Mouse (Mus musculus): ENCODE measurements at regions not wholly inside any gene's neighbourhood (a gene's known extent, or its start where the extent isn't known, plus 50 kb on each side); places are given as distances from the start of the nearest gene placed in this dataset.

- H3K27me3 ChIP-seq (ENCODE audit: control insufficient read depth, insufficient read depth, low read length), result no peaks in the 10 kb centered on the region
- WGBS, result 71% methylated on average over 4 of the region's 4 CpGs
- no peaks in the 10 kb centered on the region for H3K9me3 ChIP-seq (replicated peaks; ENCODE audit: control insufficient read depth, low read length)
- DNase-seq (ENCODE audit: low spot score) (no peak), ATAC-seq (replicated peaks; ENCODE audit: insufficient number of reproducible peaks, low FRiP score, low TSS enrichment, low read depth) (no peak)
- H3K9ac ChIP-seq (replicated peaks; ENCODE audit: low read length), result no peak overlapping the region
- H3K36me3 ChIP-seq (replicated peaks; ENCODE audit: control insufficient read depth, insufficient read depth, low read depth, low read length), result no peaks in the 10 kb centered on the region
- H3K4me2 ChIP-seq (ENCODE audit: low read depth, low read length), result no peak overlapping the region
- H3K4me1 ChIP-seq (ENCODE audit: control insufficient read depth, insufficient read depth, low read length), result no peaks in the 10 kb centered on the region
- no peak overlapping the region for H3K4me3 ChIP-seq (ENCODE audit: low read depth, low read length)
- no peak overlapping the region for H3K27ac ChIP-seq (replicated peaks; ENCODE audit: low read depth, low read length)
These were observed 219.4 kb upstream of the Mdfic start for GRCm38 (mm10) chr6:15501063-15501462.

GRCm38 (mm10) chr6:15509314-15509713 is 211.1 kb upstream of the Mdfic start:
- Histone ChIP-seq H3K36me3 (replicated peaks; ENCODE audit: control insufficient read depth, insufficient read depth, low read depth, low read length) (no peaks in the 10 kb centered on the region), H3K9ac (replicated peaks; ENCODE audit: low read length) (no peak overlapping the region)

GRCm38 (mm10) chr6:15537279-15537678 is 183.2 kb upstream of the Mdfic start:
- Histone ChIP-seq H3K9ac (replicated peaks; ENCODE audit: low read length) (no peak overlapping the region), H3K4me3 (ENCODE audit: low read depth, low read length) (no peak overlapping the region), H3K27me3 (ENCODE audit: control insufficient read depth, insufficient read depth, low read length) (no peaks in the 10 kb centered on the region), H3K4me1 (ENCODE audit: control insufficient read depth, insufficient read depth, low read length) (no peaks in the 10 kb centered on the region), H3K4me2 (ENCODE audit: low read depth, low read length) (no peak overlapping the region), H3K36me3 (replicated peaks; ENCODE audit: control insufficient read depth, insufficient read depth, low read depth, low read length) (no peaks in the 10 kb centered on the region), H3K9me3 (replicated peaks; ENCODE audit: control insufficient read depth, low read length) (no peaks in the 10 kb centered on the region), H3K27ac (replicated peaks; ENCODE audit: low read depth, low read length) (no peak overlapping the region)
- DNase-seq (ENCODE audit: low spot score) (no peak), ATAC-seq (replicated peaks; ENCODE audit: insufficient number of reproducible peaks, low FRiP score, low TSS enrichment, low read depth) (no peak)
- WGBS, result 72% methylated on average over 2 of the region's 2 CpGs

More at GRCm38 (mm10) chr6:15509314-15509713, 211.1 kb upstream of the Mdfic start:
- Histone ChIP-seq H3K4me3 (ENCODE audit: low read depth, low read length) (no peak overlapping the region), H3K27ac (replicated peaks; ENCODE audit: low read depth, low read length) (no peak overlapping the region), H3K27me3 (ENCODE audit: control insufficient read depth, insufficient read depth, low read length) (no peaks in the 10 kb centered on the region), H3K4me2 (ENCODE audit: low read depth, low read length) (no peak overlapping the region), H3K9me3 (replicated peaks; ENCODE audit: control insufficient read depth, low read length) (no peaks in the 10 kb centered on the region), H3K4me1 (ENCODE audit: control insufficient read depth, insufficient read depth, low read length) (no peaks in the 10 kb centered on the region)
- no peak for ATAC-seq (replicated peaks; ENCODE audit: insufficient number of reproducible peaks, low FRiP score, low TSS enrichment, low read depth)
- DNase-seq (ENCODE audit: low spot score), result no peak
- WGBS, result 65% methylated on average over 2 of the region's 2 CpGs

DNA sequence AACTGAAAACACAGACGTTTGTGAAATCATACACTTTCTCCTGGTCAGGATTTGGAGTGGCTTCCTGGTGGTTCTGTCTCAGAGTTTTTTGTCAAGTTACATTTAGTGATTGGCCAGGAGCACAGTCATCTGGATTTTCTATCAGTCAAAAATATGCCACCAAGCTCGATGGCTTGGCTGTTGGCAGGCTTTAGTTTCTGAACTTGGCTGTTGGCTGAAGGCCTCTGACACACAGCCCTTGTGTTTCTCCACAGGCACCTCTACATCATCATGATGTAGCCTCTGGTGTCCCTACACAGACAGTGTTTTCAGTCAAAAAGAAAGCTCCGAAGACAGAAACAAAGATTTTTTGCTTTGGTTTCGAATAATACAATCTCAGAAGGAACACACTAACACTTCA is 178.5 kb upstream of the Mdfic start:
- H3K4me3 ChIP-seq (ENCODE audit: low read depth, low read length), result no peak overlapping the region
- no peaks in the 10 kb centered on the region for H3K4me1 ChIP-seq (ENCODE audit: control insufficient read depth, insufficient read depth, low read length)
- H3K27ac ChIP-seq (replicated peaks; ENCODE audit: low read depth, low read length), result no peak overlapping the region
- no peaks in the 10 kb centered on the region for H3K36me3 ChIP-seq (replicated peaks; ENCODE audit: control insufficient read depth, insufficient read depth, low read depth, low read length)
- H3K4me2 ChIP-seq (ENCODE audit: low read depth, low read length), result no peak overlapping the region
- no peaks in the 10 kb centered on the region for H3K27me3 ChIP-seq (ENCODE audit: control insufficient read depth, insufficient read depth, low read length)
- H3K9ac ChIP-seq (replicated peaks; ENCODE audit: low read length), result no peak overlapping the region
- ATAC-seq (replicated peaks; ENCODE audit: insufficient number of reproducible peaks, low FRiP score, low TSS enrichment, low read depth) (no peak), DNase-seq (ENCODE audit: low spot score) (no peak)
- 79% methylated on average over 4 of the region's 4 CpGs for WGBS
- H3K9me3 ChIP-seq (replicated peaks; ENCODE audit: control insufficient read depth, low read length), result no peaks in the 10 kb centered on the region

DNA sequence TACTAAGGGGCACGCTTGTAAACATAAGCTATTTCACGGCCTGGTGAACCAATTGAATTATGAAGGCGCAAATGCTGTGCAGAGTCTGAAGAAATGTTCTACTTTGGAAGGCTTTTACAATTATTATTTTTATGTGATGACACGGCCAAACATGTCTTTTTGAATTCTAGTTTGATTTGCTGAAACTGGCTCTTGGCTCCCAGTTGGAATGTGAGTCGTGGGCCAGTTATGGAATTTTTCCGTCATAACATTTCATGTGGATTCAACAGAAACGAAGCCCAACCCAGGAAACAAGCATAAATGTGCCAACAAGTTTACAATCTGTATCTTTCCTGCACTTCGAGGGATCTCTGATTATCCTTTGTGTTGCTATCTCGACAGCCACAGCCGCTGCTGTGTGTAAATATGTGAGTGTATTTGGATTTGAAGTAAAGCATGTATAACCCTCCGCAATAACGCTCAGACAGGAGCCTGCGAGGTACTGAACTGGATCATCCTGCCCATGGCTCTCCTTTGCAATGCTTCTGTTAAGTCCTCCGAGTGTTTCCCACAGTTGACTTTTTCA is 176.9 kb upstream of the Mdfic start:
- WGBS, result 93% methylated on average over 14 of the region's 14 CpGs
- no peaks in the 10 kb centered on the region for H3K4me1 ChIP-seq (ENCODE audit: control insufficient read depth, insufficient read depth, low read length)
- ATAC-seq (replicated peaks; ENCODE audit: insufficient number of reproducible peaks, low FRiP score, low TSS enrichment, low read depth) (no peak), DNase-seq (ENCODE audit: low spot score) (no peak)
- no peaks in the 10 kb centered on the region for H3K27me3 ChIP-seq (ENCODE audit: control insufficient read depth, insufficient read depth, low read length)
- no peak overlapping the region for H3K4me3 ChIP-seq (ENCODE audit: low read depth, low read length)
- H3K4me2 ChIP-seq (ENCODE audit: low read depth, low read length), result no peak overlapping the region
- H3K9me3 ChIP-seq (replicated peaks; ENCODE audit: control insufficient read depth, low read length), result no peaks in the 10 kb centered on the region
- no peak overlapping the region for H3K27ac ChIP-seq (replicated peaks; ENCODE audit: low read depth, low read length)
- no peaks in the 10 kb centered on the region for H3K36me3 ChIP-seq (replicated peaks; ENCODE audit: control insufficient read depth, insufficient read depth, low read depth, low read length)
- H3K9ac ChIP-seq (replicated peaks; ENCODE audit: low read length), result no peak overlapping the region

DNA sequence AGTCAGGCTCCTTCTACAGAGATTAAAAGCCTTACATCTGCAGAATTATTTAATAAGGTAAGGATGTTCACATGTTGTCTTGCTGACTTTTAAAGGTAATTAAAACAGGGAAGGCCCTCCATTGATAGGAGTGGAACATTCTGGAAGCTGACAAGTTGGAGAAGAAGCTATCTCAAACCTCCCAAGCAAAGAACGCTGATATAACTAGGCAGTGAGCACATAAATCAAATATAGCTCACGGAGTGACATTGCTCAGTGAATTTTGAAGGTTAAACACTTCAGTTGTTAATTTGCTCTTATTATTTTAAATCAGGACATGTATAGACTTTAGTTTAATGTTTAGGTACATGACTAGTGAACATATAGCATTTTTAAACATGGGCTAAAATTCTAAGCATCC is 171.6 kb upstream of the Mdfic start:
- ATAC-seq (replicated peaks; ENCODE audit: insufficient number of reproducible peaks, low FRiP score, low TSS enrichment, low read depth) (no peak), DNase-seq (ENCODE audit: low spot score) (no peak)
- Histone ChIP-seq H3K9ac (replicated peaks; ENCODE audit: low read length) (no peak overlapping the region), H3K4me2 (ENCODE audit: low read depth, low read length) (no peak overlapping the region), H3K9me3 (replicated peaks; ENCODE audit: control insufficient read depth, low read length) (no peaks in the 10 kb centered on the region), H3K36me3 (replicated peaks; ENCODE audit: control insufficient read depth, insufficient read depth, low read depth, low read length) (no peaks in the 10 kb centered on the region), H3K4me3 (ENCODE audit: low read depth, low read length) (no peak overlapping the region), H3K4me1 (ENCODE audit: control insufficient read depth, insufficient read depth, low read length) (no peaks in the 10 kb centered on the region), H3K27ac (replicated peaks; ENCODE audit: low read depth, low read length) (no peak overlapping the region), H3K27me3 (ENCODE audit: control insufficient read depth, insufficient read depth, low read length) (no peaks in the 10 kb centered on the region)
- WGBS, result 95% methylated on average over 2 of the region's 2 CpGs

DNA sequence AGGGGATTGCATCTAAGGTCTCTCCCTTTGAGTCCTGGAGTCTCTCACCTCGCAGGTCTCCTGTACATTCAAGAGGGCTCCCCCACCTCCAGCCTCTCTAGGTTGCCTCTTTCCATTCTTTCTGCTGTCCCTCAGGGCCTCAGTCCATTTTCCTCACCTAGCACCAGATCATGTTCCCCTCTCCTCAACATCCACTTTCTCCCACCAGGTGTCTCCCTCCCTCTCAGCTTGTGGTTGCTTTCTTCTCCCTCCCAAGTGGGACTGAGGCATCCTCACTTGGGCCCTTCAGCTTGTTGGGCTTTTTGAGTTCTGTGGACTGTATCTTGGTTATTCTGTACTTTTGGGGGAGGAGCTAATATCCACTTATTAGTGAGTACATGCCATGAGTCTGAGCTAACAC is 127.7 kb upstream of the Mdfic start:
- Histone ChIP-seq H3K4me1 (ENCODE audit: control insufficient read depth, insufficient read depth, low read length) (no peaks in the 10 kb centered on the region), H3K27me3 (ENCODE audit: control insufficient read depth, insufficient read depth, low read length) (no peaks in the 10 kb centered on the region), H3K4me3 (ENCODE audit: low read depth, low read length) (no peak overlapping the region), H3K9me3 (replicated peaks; ENCODE audit: control insufficient read depth, low read length) (no peaks in the 10 kb centered on the region), H3K4me2 (ENCODE audit: low read depth, low read length) (no peak overlapping the region), H3K9ac (replicated peaks; ENCODE audit: low read length) (no peak overlapping the region), H3K27ac (replicated peaks; ENCODE audit: low read depth, low read length) (no peak overlapping the region), H3K36me3 (replicated peaks; ENCODE audit: control insufficient read depth, insufficient read depth, low read depth, low read length) (no peaks in the 10 kb centered on the region)
- DNase-seq (ENCODE audit: low spot score), result no peak
- WGBS, result 61% methylated on average over 1 of the region's 1 CpGs
- no peak for ATAC-seq (replicated peaks; ENCODE audit: insufficient number of reproducible peaks, low FRiP score, low TSS enrichment, low read depth)

- Histone ChIP-seq H3K36me3 (replicated peaks; ENCODE audit: control insufficient read depth, insufficient read depth, low read depth, low read length) (no peaks in the 10 kb centered on the region), H3K27ac (replicated peaks; ENCODE audit: low read depth, low read length) (no peak overlapping the region)
- no peak for DNase-seq (ENCODE audit: low spot score)
These were observed 123.1 kb upstream of the Mdfic start for GRCm38 (mm10) chr6:15597226-15597983.

More at GRCm38 (mm10) chr6:15597226-15597983, 123.1 kb upstream of the Mdfic start:
- WGBS, result 55% methylated on average over 4 of the region's 4 CpGs
- Histone ChIP-seq H3K9me3 (replicated peaks; ENCODE audit: control insufficient read depth, low read length) (no peaks in the 10 kb centered on the region), H3K4me1 (ENCODE audit: control insufficient read depth, insufficient read depth, low read length) (no peaks in the 10 kb centered on the region), H3K9ac (replicated peaks; ENCODE audit: low read length) (no peak overlapping the region), H3K27me3 (ENCODE audit: control insufficient read depth, insufficient read depth, low read length) (no peaks in the 10 kb centered on the region), H3K4me2 (ENCODE audit: low read depth, low read length) (no peak overlapping the region), H3K4me3 (ENCODE audit: low read depth, low read length) (no peak overlapping the region)
- ATAC-seq (replicated peaks; ENCODE audit: insufficient number of reproducible peaks, low FRiP score, low TSS enrichment, low read depth), result no peak

Measured in embryonic facial prominence, embryonic 11.5 days (tissue).